Mouse (Mus musculus) midbrain, embryonic 12.5 days (tissue): Measurements from ENCODE around the gene Elmsan1. TPM values are rescaled to one million over a fixed set of nuclear protein-coding genes. Genes with fewer than 3 reads are reported as not detected.
A peak's percentile ranks its signal among the peaks of the same experiment; 100 is the strongest.

Experiments used
- ATAC-seq: fragments of 200-750 bp; cut with Nextera tagmentation; 2 replicates; pipeline ENCODE4 v1.8.0; 2017; ENCODE audit warnings: low read depth, moderate TSS enrichment, moderate library complexity; ENCODE audit not compliant: low FRiP score
- H3K27ac ChIP-seq: fragments of 300-500 bp; sonication (generic); replicated peaks from 2 replicates; pipeline ENCODE4 v1.5.1; 2016; ENCODE audit warnings: mild to moderate bottlenecking
- H3K27me3 ChIP-seq: fragments of 300-500 bp; sonication (generic); 2 replicates; pipeline ENCODE4 v1.6.1; 2016; ENCODE audit warnings: mild to moderate bottlenecking
- H3K36me3 ChIP-seq: fragments of 300-500 bp; sonication (generic); 2 replicates; pipeline ENCODE4 v1.6.1; 2016
- H3K4me1 ChIP-seq: fragments of 300-500 bp; sonication (generic); 2 replicates; pipeline ENCODE4 v1.6.1; 2016
- H3K4me2 ChIP-seq: fragments of 300-500 bp; sonication (generic); replicated peaks from 2 replicates; pipeline ENCODE4 v1.6.1; 2016; ENCODE audit warnings: mild to moderate bottlenecking, moderate library complexity
- H3K4me3 ChIP-seq: fragments of 300-500 bp; sonication (generic); 2 replicates; pipeline ENCODE4 v1.5.1; 2016; ENCODE audit warnings: mild to moderate bottlenecking
- H3K9ac ChIP-seq: fragments of 300-500 bp; sonication (generic); replicated peaks from 2 replicates; pipeline ENCODE4 v1.6.1; 2016; ENCODE audit warnings: mild to moderate bottlenecking, moderate library complexity
- H3K9me3 ChIP-seq: fragments of 300-500 bp; sonication (generic); 2 replicates; pipeline ENCODE4 v1.6.1; 2016; ENCODE audit warnings: mild to moderate bottlenecking
- WGBS: fragments of 180-500 bp; shearing (Covaris S2); methylation state at CpG from one replicate; pipeline ENCODE4 v1.1.7; 2016; 5-methylcytosine and 5-hydroxymethylcytosine counted together
- polyA plus RNA-seq: library from polyadenylated mRNA; unstranded; fragments of >200 nt; fragmentation: Nextera tagmentation; extraction: Ambion mirVana; gene quantifications from 2 replicates; pipeline ENCODE4 v1.2.1, GENCODE M21; 2016

The Elmsan1 gene
- polyA plus RNA-seq, 1 experiment from 2014 or later = 6.6 TPM

DNA sequence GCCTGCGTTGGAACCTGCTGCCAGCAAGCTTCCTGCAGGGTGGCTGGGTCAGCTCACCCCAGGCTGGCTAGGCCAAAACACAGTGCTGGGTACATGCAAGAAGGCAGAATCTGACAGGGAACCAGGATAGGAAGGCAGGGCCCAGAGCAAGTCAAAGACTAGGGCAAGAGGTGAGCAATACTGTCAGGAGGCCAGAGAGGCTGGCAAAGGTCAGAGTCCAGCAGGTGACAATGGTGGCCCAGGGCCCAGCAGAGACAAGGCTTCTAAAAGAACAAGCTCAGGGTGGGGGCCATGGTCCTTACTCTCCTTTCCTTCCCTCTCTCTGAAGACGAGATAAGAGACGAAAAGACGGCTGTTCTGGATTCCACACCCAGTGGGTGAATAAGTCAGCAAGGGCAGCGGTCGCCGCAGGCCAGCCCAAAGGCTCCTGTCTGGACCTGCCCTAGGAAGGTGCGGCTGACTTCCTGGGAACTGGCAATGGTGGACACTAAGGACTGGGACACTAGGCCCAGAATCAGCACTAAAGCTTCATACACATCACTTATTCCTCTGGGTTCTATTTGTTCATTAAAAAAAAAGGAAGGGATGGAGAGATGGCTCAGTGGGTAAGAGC is 14.9 kb upstream of the Elmsan1 start:
- no peak for ATAC-seq
- WGBS = 90% methylated on average over 8 of the region's 8 CpGs

DNA sequence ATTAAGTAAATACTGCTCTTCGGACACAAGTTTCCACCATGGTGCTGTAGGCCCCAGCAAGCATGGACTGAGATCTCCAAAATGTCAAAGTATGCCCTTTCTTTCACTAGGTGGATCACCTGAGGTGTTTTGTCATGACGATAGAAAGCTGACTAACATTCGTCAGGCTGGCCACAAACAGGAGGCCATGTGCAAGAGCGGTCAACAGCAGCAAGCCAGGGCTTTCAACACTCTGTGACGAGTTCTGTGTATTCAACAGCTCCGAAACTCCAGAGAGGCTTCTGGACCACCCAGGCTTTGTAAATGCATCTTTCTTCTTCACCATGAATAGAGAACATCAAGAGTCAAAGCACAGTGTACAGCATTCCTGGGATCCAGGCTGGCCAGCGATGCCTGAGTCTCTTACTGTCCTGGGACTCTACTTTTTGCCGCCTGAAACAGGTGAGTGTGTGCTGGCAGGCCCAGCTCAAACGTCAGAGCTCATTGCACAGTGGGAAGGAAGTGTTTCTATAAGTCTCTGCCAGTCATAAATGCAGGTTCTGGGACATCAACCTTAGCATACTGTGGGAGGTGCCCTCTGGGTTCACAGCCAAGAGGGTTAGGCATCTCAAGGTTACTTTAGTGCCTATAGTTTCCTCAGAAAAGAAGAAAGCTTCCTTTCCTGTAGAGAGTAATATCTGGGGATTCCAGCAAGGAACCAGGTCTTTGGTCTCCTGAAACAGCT is 7.6 kb upstream of the Elmsan1 start:
- WGBS = 86% methylated on average over 9 of the region's 9 CpGs
- H3K4me2 ChIP-seq = no peak overlapping the region
- no peak for ATAC-seq
- no peak overlapping the region for H3K27ac ChIP-seq
- no peak overlapping the region for H3K4me3 ChIP-seq
- H3K36me3 ChIP-seq = no peaks in the 10 kb centered on the region
- no peaks in the 10 kb centered on the region for H3K9me3 ChIP-seq
- H3K27me3 ChIP-seq = peaks cover 5% of the 10 kb centered on the region
- no peak overlapping the region for H3K9ac ChIP-seq
- H3K4me1 ChIP-seq = peaks cover 5% of the 10 kb centered on the region; the same call in 1 of the 2 replicates

More for the DNA sequence above, 14.9 kb upstream of the Elmsan1 start:
- no peaks in the 10 kb centered on the region for H3K9me3 ChIP-seq
- H3K4me3 ChIP-seq = no peak overlapping the region
- H3K9ac ChIP-seq = no peak overlapping the region
- H3K4me2 ChIP-seq = no peak overlapping the region
- H3K4me1 ChIP-seq = no peaks in the 10 kb centered on the region
- H3K36me3 ChIP-seq = no peaks in the 10 kb centered on the region
- H3K27ac ChIP-seq = no peak overlapping the region
- H3K27me3 ChIP-seq = no peaks in the 10 kb centered on the region

DNA sequence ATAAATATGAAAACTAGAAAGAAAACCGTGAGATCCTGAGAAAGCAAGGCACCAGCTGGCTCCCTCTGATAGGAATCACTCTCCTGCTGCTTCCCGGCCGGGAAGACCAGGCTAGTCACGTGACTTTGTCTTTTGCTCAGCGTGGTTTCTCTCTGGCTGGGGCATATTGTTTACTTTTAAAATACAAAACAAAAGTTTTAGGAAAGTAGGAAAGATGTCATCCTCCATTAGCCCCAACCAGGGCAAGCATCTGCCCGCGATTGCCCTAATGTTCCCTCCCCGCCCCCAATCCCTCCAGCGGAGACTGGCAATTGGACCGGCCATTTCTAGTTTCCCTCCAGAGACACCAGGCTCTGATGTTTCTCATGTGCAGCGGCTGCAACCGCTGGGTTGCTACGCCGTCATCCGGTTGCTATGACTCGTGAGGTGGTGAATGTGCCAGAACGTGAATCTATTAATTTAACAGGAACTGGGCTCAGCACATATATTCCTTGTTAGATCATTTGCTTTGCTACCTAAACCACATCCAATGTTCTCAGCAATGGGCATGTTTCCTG is 3.8 kb upstream of the Elmsan1 start:
- peak overlapping the region; percentile 32 for H3K4me3 ChIP-seq
- H3K9me3 ChIP-seq = no peaks in the 10 kb centered on the region
- H3K27ac ChIP-seq = peak overlapping the region; percentile 43; the same call in 1 of the 2 replicates
- peak overlapping the region; percentile 54 for H3K4me2 ChIP-seq
- ATAC-seq = peak; percentile 32
- H3K27me3 ChIP-seq = peaks cover 32% of the 10 kb centered on the region
- H3K36me3 ChIP-seq = no peaks in the 10 kb centered on the region
- peaks cover 36% of the 10 kb centered on the region for H3K4me1 ChIP-seq
- H3K9ac ChIP-seq = 0 out of 2 replicates have a peak overlapping the region, but pooled peaks have one; percentile 20
- 2% methylated on average over 17 of the region's 17 CpGs for WGBS

DNA sequence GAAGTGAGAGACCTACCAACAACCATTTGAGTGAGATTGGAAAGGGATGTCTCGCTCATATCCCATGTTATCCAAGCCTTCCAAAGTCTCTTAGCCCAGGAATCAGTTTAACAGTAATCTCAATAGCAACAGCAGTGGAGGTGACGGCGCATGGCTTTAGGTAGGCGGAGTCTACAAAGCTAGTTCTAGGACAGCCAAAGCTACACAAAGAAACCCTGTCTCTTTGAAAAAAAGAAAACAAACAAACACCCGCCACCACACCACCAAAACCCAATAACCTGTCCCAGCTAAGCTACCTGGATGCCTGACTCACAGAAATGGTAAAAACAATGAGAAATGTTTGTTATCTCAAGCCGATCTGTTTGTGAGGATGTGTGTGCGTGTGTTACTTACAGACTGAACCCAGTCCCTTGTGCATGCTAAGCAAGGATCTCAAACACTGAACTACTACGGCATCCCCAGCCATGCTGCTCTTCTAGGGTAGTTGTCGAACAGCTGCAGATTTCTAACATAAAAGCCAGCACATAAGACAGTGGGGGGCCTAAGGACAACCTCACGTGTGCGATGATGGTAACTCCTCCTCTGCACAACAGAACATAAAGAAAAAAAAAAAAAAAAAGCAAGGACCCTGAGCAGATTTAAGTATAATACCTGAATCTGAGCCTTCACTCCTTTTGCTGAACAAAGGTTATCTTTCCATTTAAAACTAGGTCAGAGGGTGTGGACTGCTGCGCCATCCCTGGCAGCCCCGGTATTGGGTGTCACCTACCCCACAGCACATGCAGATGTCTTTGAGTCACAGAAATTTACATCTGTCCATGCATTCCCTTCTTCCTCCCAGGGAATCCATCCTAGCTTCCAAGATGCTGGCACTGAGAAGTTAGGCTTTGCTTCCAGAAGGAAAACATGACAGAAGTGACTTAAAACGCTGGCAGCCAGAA is 2.5 kb upstream of the Elmsan1 start:
- H3K27ac ChIP-seq = no peak overlapping the region
- peaks cover 49% of the 10 kb centered on the region for H3K4me1 ChIP-seq
- WGBS = 80% methylated on average over 14 of the region's 14 CpGs

DNA sequence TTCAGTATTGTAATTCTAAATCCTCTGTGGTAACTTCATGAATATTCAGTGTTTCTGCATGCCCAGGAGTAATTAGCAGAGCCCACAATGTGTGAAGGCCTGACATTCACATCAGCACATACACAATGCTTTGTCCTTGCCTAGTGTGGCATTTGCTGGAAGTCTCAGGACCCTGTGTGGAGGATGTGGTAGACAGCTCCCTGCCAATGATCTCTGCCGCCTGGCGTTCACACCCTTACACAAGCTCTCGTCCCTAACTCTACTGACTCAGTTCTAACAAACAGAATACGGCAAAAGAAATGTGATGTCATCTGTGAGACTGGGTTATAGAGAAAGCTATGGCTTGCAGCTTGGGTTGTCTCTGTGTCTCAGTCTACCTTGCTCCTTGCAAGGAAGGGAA is 1.8 kb upstream of the Elmsan1 start:
- Histone ChIP-seq H3K4me2 (no peak overlapping the region), H3K9me3 (no peaks in the 10 kb centered on the region), H3K27ac (no peak overlapping the region), H3K4me3 (no peak overlapping the region), H3K4me1 (peaks cover 56% of the 10 kb centered on the region), H3K27me3 (peaks cover 46% of the 10 kb centered on the region), H3K9ac (no peak overlapping the region), H3K36me3 (no peaks in the 10 kb centered on the region)
- ATAC-seq = no peak
- 79% methylated on average over 4 of the region's 4 CpGs for WGBS

More for the DNA sequence above, 2.5 kb upstream of the Elmsan1 start:
- no peak overlapping the region for H3K4me3 ChIP-seq
- no peak for ATAC-seq
- H3K9me3 ChIP-seq = no peaks in the 10 kb centered on the region
- H3K9ac ChIP-seq = no peak overlapping the region
- H3K36me3 ChIP-seq = no peaks in the 10 kb centered on the region
- H3K4me2 ChIP-seq = no peak overlapping the region
- peaks cover 42% of the 10 kb centered on the region for H3K27me3 ChIP-seq

DNA sequence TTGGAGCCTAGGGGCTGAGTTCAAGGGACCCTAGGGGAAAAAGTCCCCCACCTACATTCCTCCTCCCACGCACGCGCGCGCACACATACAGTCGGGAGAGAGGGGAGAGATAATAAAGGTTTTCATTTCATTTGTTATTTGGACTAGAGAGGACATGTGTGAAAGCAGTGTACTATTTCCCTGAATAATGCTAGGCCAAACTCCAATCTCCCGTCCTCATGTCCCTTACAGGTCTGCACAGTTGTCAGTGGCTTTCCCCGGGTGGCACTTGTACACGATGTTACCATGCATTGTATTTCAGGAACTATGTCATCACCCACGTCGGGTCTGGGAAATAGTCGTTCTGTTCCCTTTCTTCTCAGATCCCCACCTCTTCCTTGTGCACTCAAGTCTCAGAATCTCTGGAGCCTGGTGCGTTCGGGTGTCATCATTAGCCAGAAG is 460 bp upstream of the Elmsan1 start:
- peaks cover 69% of the 10 kb centered on the region for H3K4me1 ChIP-seq
- no peaks in the 10 kb centered on the region for H3K36me3 ChIP-seq
- peak overlapping the region; percentile 79 for H3K4me3 ChIP-seq
- H3K27ac ChIP-seq = no peak overlapping the region
- H3K4me2 ChIP-seq = peak overlapping the region; percentile 92
- peaks cover 53% of the 10 kb centered on the region for H3K27me3 ChIP-seq
- 5% methylated on average over 14 of the region's 14 CpGs for WGBS
- H3K9me3 ChIP-seq = no peaks in the 10 kb centered on the region
- H3K9ac ChIP-seq = peak overlapping the region; percentile 78
- ATAC-seq = peak; percentile 16; the same call in 1 of the 2 replicates

DNA sequence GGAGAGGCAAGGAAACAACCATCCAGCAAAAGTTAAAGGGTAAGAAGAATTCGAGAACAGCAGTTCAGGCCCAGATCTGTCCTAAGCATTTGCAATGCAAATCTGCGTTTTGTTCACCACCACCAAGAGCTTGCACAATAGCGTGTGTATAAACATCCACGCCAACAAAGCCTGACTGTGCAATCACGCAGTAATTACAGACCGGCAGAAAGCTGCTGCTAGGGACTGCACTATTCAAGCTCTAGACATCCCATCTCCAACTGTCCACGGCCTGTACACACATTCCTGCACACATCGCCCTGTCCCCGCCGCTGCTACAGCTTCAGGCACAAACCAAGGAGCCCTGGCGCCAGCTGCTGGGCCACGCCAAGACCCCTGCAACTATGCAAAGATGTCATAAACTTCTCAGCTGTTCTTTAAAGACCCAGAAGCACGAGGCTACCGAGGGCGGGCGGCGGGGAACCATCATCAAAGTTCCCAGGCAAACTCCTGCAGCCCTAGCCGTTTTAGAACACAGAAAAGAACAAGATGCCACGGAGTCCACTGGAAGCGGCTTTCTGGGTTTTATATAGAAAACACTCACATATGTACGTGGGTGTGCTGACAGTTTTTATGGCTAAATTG is 1.1 kb downstream of the Elmsan1 start:
- WGBS = 3% methylated on average over 21 of the region's 21 CpGs
- Histone ChIP-seq H3K27me3 (peaks cover 60% of the 10 kb centered on the region), H3K27ac (peak overlapping the region; percentile 75), H3K4me3 (peak overlapping the region; percentile 79), H3K4me1 (peaks cover 70% of the 10 kb centered on the region), H3K9ac (peak overlapping the region; percentile 78), H3K9me3 (no peaks in the 10 kb centered on the region), H3K36me3 (no peaks in the 10 kb centered on the region), H3K4me2 (peak overlapping the region; percentile 92)
- peak; percentile 38 for ATAC-seq

DNA sequence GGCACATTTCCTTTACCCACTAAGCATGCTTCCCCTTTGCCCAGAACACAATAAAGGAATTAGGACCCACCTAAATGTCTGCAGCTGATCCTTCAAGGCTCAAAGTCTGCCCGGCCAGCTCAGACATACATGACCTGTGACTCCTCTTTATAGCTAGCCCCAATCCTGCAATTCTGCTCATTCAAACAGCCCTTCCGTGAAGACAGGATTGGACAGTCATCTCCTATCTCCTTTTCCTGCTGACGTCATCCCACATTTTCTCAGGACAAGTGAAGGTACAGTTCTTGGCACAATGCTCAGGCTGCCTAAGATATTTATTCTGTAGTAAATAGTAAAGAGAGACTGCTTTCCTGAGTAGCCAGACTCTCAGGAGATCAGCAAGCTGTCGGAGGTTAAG is 1.6 kb downstream of the Elmsan1 start:
- peaks cover 70% of the 10 kb centered on the region for H3K4me1 ChIP-seq
- peak overlapping the region; percentile 75 for H3K27ac ChIP-seq
- peaks cover 60% of the 10 kb centered on the region for H3K27me3 ChIP-seq
- peak overlapping the region; percentile 78; the same call in 1 of the 2 replicates for H3K9ac ChIP-seq
- H3K4me3 ChIP-seq = peak overlapping the region; percentile 79
- no peak for ATAC-seq
- H3K4me2 ChIP-seq = peak overlapping the region; percentile 92
- H3K9me3 ChIP-seq = no peaks in the 10 kb centered on the region
- no peaks in the 10 kb centered on the region for H3K36me3 ChIP-seq
- 26% methylated on average over 4 of the region's 4 CpGs for WGBS

DNA sequence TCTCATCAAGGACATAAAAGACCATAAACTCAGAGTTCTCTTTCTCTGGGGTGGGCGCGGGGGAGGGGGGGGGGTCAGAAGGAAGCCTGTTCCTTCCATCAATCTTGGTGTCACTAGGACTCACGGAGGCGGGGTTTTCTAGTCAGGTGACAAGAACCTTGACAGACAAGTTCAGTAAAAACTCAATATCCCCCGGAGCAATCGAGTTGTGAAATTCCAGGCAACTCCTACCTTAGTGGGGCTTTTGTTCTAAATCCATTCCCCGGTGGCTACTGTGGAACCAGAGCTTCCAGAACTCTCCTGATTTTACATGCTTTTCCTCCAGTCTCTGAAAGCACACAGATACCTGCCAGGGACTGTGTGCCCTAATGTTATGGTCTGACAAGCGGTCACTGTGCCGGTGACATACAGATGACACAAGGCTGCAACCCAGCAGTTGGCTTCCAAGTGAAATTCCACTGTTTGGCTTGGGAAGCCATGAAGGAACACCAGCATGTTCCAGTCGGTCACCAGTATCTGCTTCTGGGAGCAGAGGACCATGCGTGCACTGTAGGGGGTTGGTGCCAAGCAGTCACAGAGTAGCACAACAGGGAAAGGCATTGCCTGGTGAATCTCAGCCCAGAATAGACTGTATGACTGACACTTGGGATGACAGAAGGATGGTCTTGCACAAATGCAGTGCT is 2.8 kb downstream of the Elmsan1 start:
- no peak overlapping the region for H3K4me3 ChIP-seq
- no peak overlapping the region for H3K9ac ChIP-seq
- no peaks in the 10 kb centered on the region for H3K36me3 ChIP-seq
- peaks cover 76% of the 10 kb centered on the region for H3K4me1 ChIP-seq
- WGBS = 78% methylated on average over 11 of the region's 11 CpGs
- no peaks in the 10 kb centered on the region for H3K9me3 ChIP-seq
- H3K4me2 ChIP-seq = no peak overlapping the region
- H3K27me3 ChIP-seq = peaks cover 57% of the 10 kb centered on the region
- H3K27ac ChIP-seq = no peak overlapping the region
- ATAC-seq = no peak

DNA sequence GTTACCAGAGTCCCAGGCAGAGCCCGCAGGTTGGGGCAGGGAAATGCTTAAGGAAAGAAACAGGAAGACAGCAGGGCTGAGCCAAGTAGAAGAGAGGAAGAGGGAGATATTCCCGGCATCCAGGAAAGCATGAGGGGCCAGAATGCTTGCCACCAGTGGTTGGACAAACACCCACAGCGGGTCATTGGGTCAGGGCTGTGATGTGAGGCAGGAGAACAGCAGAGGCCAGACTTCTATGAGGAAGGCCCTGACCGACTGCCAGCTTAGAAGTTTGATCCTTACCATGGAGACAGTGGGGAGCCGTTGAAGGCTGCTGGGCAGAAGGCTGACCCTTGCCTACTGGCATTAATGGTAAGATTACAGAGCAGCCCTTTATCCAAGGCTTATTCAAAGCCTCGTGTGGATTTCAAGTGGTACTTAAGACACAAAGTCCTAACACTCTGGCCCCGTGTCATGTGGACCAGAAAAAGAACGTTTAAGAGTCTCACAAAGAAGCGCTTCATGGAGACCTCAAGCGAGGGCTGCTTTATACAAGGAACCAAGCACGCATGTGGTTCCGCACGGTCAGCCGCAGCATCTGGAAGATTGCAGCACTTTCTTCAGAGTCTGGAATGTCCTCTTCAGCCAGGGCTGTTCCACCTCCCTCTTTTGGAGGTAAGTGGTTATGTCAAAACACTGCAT is 4.0 kb downstream of the Elmsan1 start:
- Histone ChIP-seq H3K27me3 (peaks cover 59% of the 10 kb centered on the region), H3K4me2 (no peak overlapping the region), H3K36me3 (no peaks in the 10 kb centered on the region), H3K9me3 (no peaks in the 10 kb centered on the region), H3K4me1 (peaks cover 67% of the 10 kb centered on the region), H3K9ac (no peak overlapping the region), H3K27ac (no peak overlapping the region), H3K4me3 (no peak overlapping the region)
- no peak for ATAC-seq
- 25% methylated on average over 14 of the region's 14 CpGs for WGBS
